Mouse (Mus musculus): ENCODE measurements at regions not wholly inside any gene's neighbourhood (a gene's known extent, or its start where the extent isn't known, plus 50 kb on each side); places are given as distances from the start of the nearest gene placed in this dataset.

GRCm38 (mm10) chr17:47145590-47145989 is 135.2 kb upstream of the Ubr2 start:
- Histone ChIP-seq H3K36me3 (ENCODE audit: control insufficient read depth, insufficient read depth, low read length) (no peaks in the 10 kb centered on the region), H3K4me1 (ENCODE audit: control insufficient read depth, insufficient read depth, low read length) (peaks cover 7% of the 10 kb centered on the region), H3K9me3 (ENCODE audit: control insufficient read depth, low read length) (no peaks in the 10 kb centered on the region), H3K27me3 (ENCODE audit: control insufficient read depth, insufficient read depth, low read length) (no peaks in the 10 kb centered on the region), H3K4me3 (ENCODE audit: low read depth, low read length) (no peak overlapping the region), H3K27ac (ENCODE audit: low read depth, low read length) (no peak overlapping the region), H3K9ac (ENCODE audit: low read length) (no peak overlapping the region), H3K4me2 (no peak overlapping the region)
- WGBS: 94% methylated on average over 16 of the region's 16 CpGs
- ATAC-seq (ENCODE audit: low FRiP score): no peak
- no peak for DNase-seq (ENCODE audit: low spot score, missing footprints)

GRCm38 (mm10) chr17:47144996-47145395 is 134.6 kb upstream of the Ubr2 start:
- peaks cover 7% of the 10 kb centered on the region for H3K4me1 ChIP-seq (ENCODE audit: control insufficient read depth, insufficient read depth, low read length)
- no peaks in the 10 kb centered on the region for H3K27me3 ChIP-seq (ENCODE audit: control insufficient read depth, insufficient read depth, low read length)
- H3K9me3 ChIP-seq (ENCODE audit: control insufficient read depth, low read length): no peaks in the 10 kb centered on the region
- no peak overlapping the region for H3K27ac ChIP-seq (ENCODE audit: low read depth, low read length)
- H3K4me2 ChIP-seq: no peak overlapping the region
- H3K9ac ChIP-seq (ENCODE audit: low read length): no peak overlapping the region
- H3K36me3 ChIP-seq (ENCODE audit: control insufficient read depth, insufficient read depth, low read length): no peaks in the 10 kb centered on the region
- no peak overlapping the region for H3K4me3 ChIP-seq (ENCODE audit: low read depth, low read length)
- DNase-seq (ENCODE audit: low spot score, missing footprints): no peak
- no peak for ATAC-seq (ENCODE audit: low FRiP score)
- 89% methylated on average over 9 of the region's 9 CpGs for WGBS

DNA sequence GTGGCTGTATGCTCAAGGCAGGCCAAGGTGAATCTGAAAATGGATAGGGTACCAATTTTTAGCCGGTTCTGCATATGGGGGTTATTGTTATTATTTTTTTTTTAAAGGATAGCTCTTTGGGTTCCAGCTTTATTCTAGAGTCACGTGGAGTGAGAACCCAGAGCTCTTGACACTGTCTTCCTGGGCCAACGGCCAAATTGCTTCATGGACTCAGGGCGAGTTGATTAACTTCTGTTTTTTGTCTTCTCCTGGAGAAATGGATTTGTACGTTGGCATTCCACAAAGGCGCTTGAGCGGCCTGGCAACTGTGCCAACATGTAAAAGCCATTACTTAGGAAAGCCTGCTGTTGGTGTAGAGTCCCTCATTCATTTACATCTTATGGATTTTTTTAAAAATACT is 134.1 kb upstream of the Ubr2 start:
- Histone ChIP-seq H3K27ac (ENCODE audit: low read depth, low read length) (no peak overlapping the region), H3K4me2 (no peak overlapping the region), H3K27me3 (ENCODE audit: control insufficient read depth, insufficient read depth, low read length) (no peaks in the 10 kb centered on the region), H3K9ac (ENCODE audit: low read length) (no peak overlapping the region), H3K4me1 (ENCODE audit: control insufficient read depth, insufficient read depth, low read length) (peaks cover 7% of the 10 kb centered on the region), H3K9me3 (ENCODE audit: control insufficient read depth, low read length) (no peaks in the 10 kb centered on the region), H3K36me3 (ENCODE audit: control insufficient read depth, insufficient read depth, low read length) (no peaks in the 10 kb centered on the region), H3K4me3 (ENCODE audit: low read depth, low read length) (no peak overlapping the region)
- no peak for ATAC-seq (ENCODE audit: low FRiP score)
- no peak for DNase-seq (ENCODE audit: low spot score, missing footprints)
- WGBS: 94% methylated on average over 7 of the region's 7 CpGs

DNA sequence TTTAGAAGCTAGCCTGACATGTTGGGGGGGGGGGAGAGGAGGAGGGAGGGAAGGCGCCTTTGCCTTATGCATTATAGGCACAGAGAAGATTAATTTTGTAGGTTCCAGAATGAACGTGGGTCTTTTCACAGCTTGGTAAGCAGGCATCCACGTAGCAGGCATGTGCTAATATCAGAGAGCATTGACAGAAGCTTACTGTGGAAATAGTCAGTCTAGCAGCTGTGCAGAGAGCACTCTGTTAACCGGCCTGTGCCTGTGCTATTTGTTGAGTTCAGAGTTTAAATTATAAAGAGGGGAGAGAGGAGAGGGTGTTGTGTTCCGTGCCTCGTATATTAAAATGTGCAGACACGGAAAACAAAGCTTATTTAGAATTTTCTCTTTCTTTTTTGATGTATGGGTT is 133.5 kb upstream of the Ubr2 start:
- H3K4me1 ChIP-seq (ENCODE audit: control insufficient read depth, insufficient read depth, low read length): peaks cover 9% of the 10 kb centered on the region
- no peak overlapping the region for H3K4me3 ChIP-seq (ENCODE audit: low read depth, low read length)
- no peak overlapping the region for H3K27ac ChIP-seq (ENCODE audit: low read depth, low read length)
- no peaks in the 10 kb centered on the region for H3K9me3 ChIP-seq (ENCODE audit: control insufficient read depth, low read length)
- DNase-seq (ENCODE audit: low spot score, missing footprints) (peak; percentile 26), ATAC-seq (ENCODE audit: low FRiP score) (no peak)
- H3K36me3 ChIP-seq (ENCODE audit: control insufficient read depth, insufficient read depth, low read length): no peaks in the 10 kb centered on the region
- no peak overlapping the region for H3K4me2 ChIP-seq
- 77% methylated on average over 7 of the region's 7 CpGs for WGBS
- H3K9ac ChIP-seq (ENCODE audit: low read length): no peak overlapping the region
- no peaks in the 10 kb centered on the region for H3K27me3 ChIP-seq (ENCODE audit: control insufficient read depth, insufficient read depth, low read length)

GRCm38 (mm10) chr17:47142885-47143284 is 132.5 kb upstream of the Ubr2 start:
- Histone ChIP-seq H3K27ac (ENCODE audit: low read depth, low read length) (no peak overlapping the region), H3K9ac (ENCODE audit: low read length) (no peak overlapping the region; the same call in 1 of the 2 replicates), H3K4me3 (ENCODE audit: low read depth, low read length) (peak overlapping the region; percentile 66; the same call in 1 of the 2 replicates), H3K4me2 (peak overlapping the region; percentile 86), H3K27me3 (ENCODE audit: control insufficient read depth, insufficient read depth, low read length) (no peaks in the 10 kb centered on the region), H3K4me1 (ENCODE audit: control insufficient read depth, insufficient read depth, low read length) (peaks cover 12% of the 10 kb centered on the region), H3K36me3 (ENCODE audit: control insufficient read depth, insufficient read depth, low read length) (no peaks in the 10 kb centered on the region), H3K9me3 (ENCODE audit: control insufficient read depth, low read length) (no peaks in the 10 kb centered on the region)
- no peak for ATAC-seq (ENCODE audit: low FRiP score)
- WGBS: 26% methylated on average over 7 of the region's 7 CpGs
- DNase-seq (ENCODE audit: low spot score, missing footprints): peak; percentile 84

- ATAC-seq (ENCODE audit: low FRiP score): no peak
- Histone ChIP-seq H3K4me2 (peak overlapping the region; percentile 86), H3K27ac (ENCODE audit: low read depth, low read length) (no peak overlapping the region; the same call in 1 of the 2 replicates), H3K36me3 (ENCODE audit: control insufficient read depth, insufficient read depth, low read length) (no peaks in the 10 kb centered on the region), H3K4me1 (ENCODE audit: control insufficient read depth, insufficient read depth, low read length) (peaks cover 12% of the 10 kb centered on the region), H3K9ac (ENCODE audit: low read length) (peak overlapping the region; percentile 91), H3K4me3 (ENCODE audit: low read depth, low read length) (peak overlapping the region; percentile 66), H3K9me3 (ENCODE audit: control insufficient read depth, low read length) (no peaks in the 10 kb centered on the region), H3K27me3 (ENCODE audit: control insufficient read depth, insufficient read depth, low read length) (no peaks in the 10 kb centered on the region)
- 8% methylated on average over 7 of the region's 7 CpGs for WGBS
- DNase-seq (ENCODE audit: low spot score, missing footprints): peak; percentile 88
Observed at GRCm38 (mm10) chr17:47142276-47142675, 131.9 kb upstream of the Ubr2 start.

GRCm38 (mm10) chr17:47141843-47142215 is 131.5 kb upstream of the Ubr2 start:
- under 1% methylated on average over 12 of the region's 12 CpGs for WGBS
- H3K27ac ChIP-seq (ENCODE audit: low read depth, low read length): no peak overlapping the region; the same call in 1 of the 2 replicates
- H3K9ac ChIP-seq (ENCODE audit: low read length): peak overlapping the region; percentile 91
- peak overlapping the region; percentile 86 for H3K4me2 ChIP-seq
- H3K4me3 ChIP-seq (ENCODE audit: low read depth, low read length): peak overlapping the region; percentile 66
- ATAC-seq (ENCODE audit: low FRiP score) (no peak), DNase-seq (ENCODE audit: low spot score, missing footprints) (peak; percentile 89)
- H3K36me3 ChIP-seq (ENCODE audit: control insufficient read depth, insufficient read depth, low read length): no peaks in the 10 kb centered on the region
- peaks cover 12% of the 10 kb centered on the region for H3K4me1 ChIP-seq (ENCODE audit: control insufficient read depth, insufficient read depth, low read length)
- H3K27me3 ChIP-seq (ENCODE audit: control insufficient read depth, insufficient read depth, low read length): no peaks in the 10 kb centered on the region
- no peaks in the 10 kb centered on the region for H3K9me3 ChIP-seq (ENCODE audit: control insufficient read depth, low read length)

DNA sequence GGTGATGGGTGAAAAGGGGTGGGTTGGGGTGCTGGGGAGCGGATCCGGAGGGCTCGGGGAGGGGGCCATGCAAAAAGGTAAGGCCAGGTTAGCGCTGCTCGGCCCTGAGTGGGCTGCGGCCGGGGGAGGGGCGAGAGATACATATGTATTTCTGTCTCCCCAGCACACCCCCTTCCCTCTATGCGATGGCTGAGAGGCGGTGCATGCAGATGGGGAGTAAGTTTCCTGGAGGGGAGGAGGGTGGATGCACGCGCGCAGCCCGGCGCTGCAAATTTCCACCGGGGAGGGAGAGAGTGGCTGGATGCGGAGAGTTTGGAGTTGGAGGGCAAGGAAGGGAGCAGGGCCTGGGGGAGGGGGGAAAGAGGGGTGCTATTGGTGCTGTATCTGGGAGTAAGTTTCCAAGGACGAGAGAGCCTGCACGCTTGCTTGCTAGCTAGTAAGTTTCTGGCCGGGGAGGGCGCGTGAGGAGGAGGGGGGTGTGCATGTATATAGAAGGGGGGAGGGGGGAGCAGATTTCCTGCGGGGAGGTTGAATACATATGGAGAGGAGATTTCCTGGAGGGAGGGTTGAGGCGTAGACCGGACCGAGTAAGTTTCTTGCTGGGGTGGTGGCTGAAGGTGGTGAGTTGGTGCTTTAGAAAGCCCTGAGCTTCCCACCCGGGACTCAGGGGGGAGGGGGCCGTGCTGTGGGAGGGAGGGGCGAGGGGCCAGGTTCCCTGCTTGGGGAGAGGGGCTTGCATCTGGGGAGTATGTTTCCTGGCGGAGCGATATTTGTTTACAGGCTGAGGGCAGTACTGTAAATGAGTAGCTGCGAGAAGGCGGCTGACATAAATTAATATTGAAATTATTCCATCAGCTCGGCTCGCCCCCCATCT is 130.8 kb upstream of the Ubr2 start:
- Histone ChIP-seq H3K36me3 (ENCODE audit: control insufficient read depth, insufficient read depth, low read length) (no peaks in the 10 kb centered on the region), H3K4me2 (peak overlapping the region; percentile 86), H3K4me1 (ENCODE audit: control insufficient read depth, insufficient read depth, low read length) (peaks cover 12% of the 10 kb centered on the region), H3K9ac (ENCODE audit: low read length) (peak overlapping the region; percentile 91), H3K27me3 (ENCODE audit: control insufficient read depth, insufficient read depth, low read length) (no peaks in the 10 kb centered on the region), H3K9me3 (ENCODE audit: control insufficient read depth, low read length) (no peaks in the 10 kb centered on the region), H3K27ac (ENCODE audit: low read depth, low read length) (peak overlapping the region; percentile 98), H3K4me3 (ENCODE audit: low read depth, low read length) (peak overlapping the region; percentile 66)
- DNase-seq (ENCODE audit: low spot score, missing footprints): peak; percentile 98
- ATAC-seq (ENCODE audit: low FRiP score): peak; percentile 69
- under 1% methylated on average over 35 of the region's 35 CpGs for WGBS

DNA sequence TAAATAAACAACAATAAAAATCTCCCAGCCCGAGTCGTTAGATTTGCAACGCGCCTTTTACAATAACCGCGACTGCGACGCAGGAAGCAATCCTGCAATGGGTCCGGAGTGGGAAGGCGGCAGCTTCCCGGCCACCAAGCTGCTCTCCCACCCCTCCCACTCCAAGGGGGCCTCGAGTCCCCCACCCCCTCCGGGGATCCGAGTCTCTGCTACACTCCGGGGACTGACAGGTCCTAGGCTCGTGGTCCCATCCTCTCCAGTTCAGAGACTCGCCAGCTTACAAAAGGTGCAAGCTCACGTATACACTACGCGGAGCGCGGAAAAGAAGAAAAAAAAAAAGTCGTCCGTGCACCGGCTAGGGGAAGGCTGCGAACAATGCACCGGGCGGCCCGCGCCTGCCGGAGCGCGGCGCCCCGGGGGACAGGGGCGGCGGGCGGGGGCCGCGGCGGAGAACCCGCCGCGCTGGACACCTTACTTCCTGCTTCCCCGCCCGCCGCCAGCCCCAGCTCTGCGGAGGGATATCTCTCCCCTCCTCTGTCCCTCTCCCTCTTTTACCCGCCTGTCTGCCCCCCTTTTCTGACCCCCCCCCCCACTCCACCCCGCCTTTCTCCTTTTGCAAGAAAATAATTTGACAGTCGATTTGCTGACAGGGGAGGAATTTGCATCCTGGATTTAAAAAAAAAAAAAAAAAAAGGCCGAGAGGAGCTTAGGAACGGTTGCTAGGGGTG is 130.0 kb upstream of the Ubr2 start:
- H3K9me3 ChIP-seq (ENCODE audit: control insufficient read depth, low read length): no peaks in the 10 kb centered on the region
- ATAC-seq (ENCODE audit: low FRiP score) (peak; percentile 65), DNase-seq (ENCODE audit: low spot score, missing footprints) (no peak)
- no peaks in the 10 kb centered on the region for H3K27me3 ChIP-seq (ENCODE audit: control insufficient read depth, insufficient read depth, low read length)
- H3K36me3 ChIP-seq (ENCODE audit: control insufficient read depth, insufficient read depth, low read length): no peaks in the 10 kb centered on the region
- peak overlapping the region; percentile 86 for H3K4me2 ChIP-seq
- peak overlapping the region; percentile 91 for H3K9ac ChIP-seq (ENCODE audit: low read length)
- WGBS: under 1% methylated on average over 39 of the region's 53 CpGs
- H3K4me1 ChIP-seq (ENCODE audit: control insufficient read depth, insufficient read depth, low read length): peaks cover 12% of the 10 kb centered on the region
- peak overlapping the region; percentile 66 for H3K4me3 ChIP-seq (ENCODE audit: low read depth, low read length)
- H3K27ac ChIP-seq (ENCODE audit: low read depth, low read length): peak overlapping the region; percentile 98

All from midbrain, embryonic 11.5 days (tissue).